Comparison of ENCODE assay signal across 15 mouse cellular contexts in the genomic region with DNA sequence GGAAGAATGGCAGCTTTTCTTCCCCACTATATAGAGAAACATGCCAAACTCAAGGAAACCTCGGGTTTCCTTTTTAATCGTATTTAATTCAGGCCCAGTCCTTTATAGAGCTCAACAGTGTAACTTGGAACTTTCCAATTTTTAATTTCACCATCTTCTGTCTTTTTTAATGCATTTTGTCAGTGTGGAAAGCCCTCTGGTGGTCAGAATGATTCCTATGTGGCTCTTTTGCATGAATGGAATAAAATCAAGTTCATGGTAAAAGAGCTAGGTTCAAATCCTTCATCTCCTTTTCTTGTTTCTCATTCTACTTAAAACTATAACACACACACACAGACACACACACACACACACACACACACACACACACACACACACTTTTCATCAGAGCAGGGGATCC.
DNase-seq lines count a peak whose midpoint lies in the region; ATAC-seq and TF ChIP-seq lines count a peak whose summit lies in the region.
"Had no signal": no experiment of that assay in that cellular context is flagged by ENCODE, and none has a peak within 500 bp of the region (broad histone marks: within the 10 kb centered on the region; RNA-seq: fewer than 3 reads in every experiment).

No protein-coding gene starts in this region.

- no peaks in the 10 kb centered on the region for H3K36me3 ChIP-seq in midbrain, postnatal 0 days (ENCODE audit: insufficient read depth, low read length)
- H3K36me3 ChIP-seq in midbrain, embryonic 10.5 days = no peaks in the 10 kb centered on the region
- H3K36me3 ChIP-seq: midbrain, embryonic 13.5 days had no signal

- ATAC-seq in midbrain, postnatal 0 days (ENCODE audit: low FRiP score) = no peak
- ATAC-seq: activated CD4-positive, CD25-positive, alpha-beta regulatory T cell, adult 4 months; midbrain, embryonic 13.5 days had no signal

- DNase-seq in heart, postnatal 10 days = peak; percentile 1 to 10
- no peak for DNase-seq in heart, postnatal 36 days
- DNase-seq in left cerebral cortex, adult 2 months (ENCODE audit: extremely low spot score in 1 of 2, low spot score in 2 of 2) = no peak
- no peak for DNase-seq in left cerebral cortex, postnatal 4 days
- DNase-seq in midbrain, postnatal 0 days (ENCODE audit: low spot score) = no peak
- no peak for DNase-seq in midbrain, embryonic 10.5 days (ENCODE audit: low spot score)
- no peak for DNase-seq in ovary, postnatal 36 days (ENCODE audit: low spot score)
- DNase-seq: cerebellum, postnatal 36 days; gastrocnemius, postnatal 25 days; heart, postnatal 4 days; liver; thymus, postnatal 4 days had no signal

- no peaks in the 10 kb centered on the region for H3K27me3 ChIP-seq in midbrain, postnatal 0 days (ENCODE audit: insufficient read depth, low read length)
- H3K27me3 ChIP-seq in midbrain, embryonic 10.5 days (ENCODE audit: low read depth, poor library complexity, severe bottlenecking) = peaks cover 70% of the 10 kb centered on the region

- no peaks in the 10 kb centered on the region for H3K4me1 ChIP-seq in midbrain, postnatal 0 days (ENCODE audit: insufficient read depth, low read length)
- H3K4me1 ChIP-seq in midbrain, embryonic 10.5 days = peaks cover 22% of the 10 kb centered on the region

- no peak overlapping the region for H3K4me2 ChIP-seq in midbrain, postnatal 0 days (ENCODE audit: low read depth, low read length, poor library complexity, severe bottlenecking)
- H3K4me2 ChIP-seq: heart, embryonic 11.5 days; midbrain, embryonic 13.5 days had no signal

- H3K9ac ChIP-seq in midbrain, postnatal 0 days (replicated peaks; ENCODE audit: low read length, poor library complexity, severe bottlenecking) = no peak overlapping the region
- H3K9ac ChIP-seq: midbrain, embryonic 13.5 days had no signal

- TF ChIP-seq CTCF in left cerebral cortex, adult 2 months (IDR thresholded peaks at IDR 0.05) = peak; percentile 46
- peak; percentile 64 for TF ChIP-seq CTCF in midbrain, postnatal 0 days (IDR thresholded peaks at IDR 0.05)

- H3K9me3 ChIP-seq in midbrain, postnatal 0 days (ENCODE audit: low read length) = no peaks in the 10 kb centered on the region
- no peaks in the 10 kb centered on the region for H3K9me3 ChIP-seq in midbrain, embryonic 10.5 days (replicated peaks)
- H3K9me3 ChIP-seq: midbrain, embryonic 13.5 days had no signal

- 76% methylated on average over 2 of the region's 2 CpGs for WGBS in midbrain, postnatal 0 days
- WGBS in midbrain, embryonic 10.5 days = 90% methylated on average over 2 of the region's 2 CpGs

- H3K27ac ChIP-seq in left cerebral cortex, adult 2 months = no peak overlapping the region
- H3K27ac ChIP-seq in midbrain, postnatal 0 days (ENCODE audit: low read depth, low read length) = no peak overlapping the region
- no peak overlapping the region for H3K27ac ChIP-seq in midbrain, embryonic 10.5 days (replicated peaks)
- H3K27ac ChIP-seq: midbrain, embryonic 13.5 days had no signal

- no peak overlapping the region for H3K4me3 ChIP-seq in left cerebral cortex, adult 2 months
- H3K4me3 ChIP-seq in midbrain, postnatal 0 days (ENCODE audit: low read depth, low read length) = no peak overlapping the region
- no peak overlapping the region for H3K4me3 ChIP-seq in midbrain, embryonic 10.5 days
- H3K4me3 ChIP-seq: midbrain, embryonic 13.5 days had no signal

- intact Hi-C loops in heart, postnatal 10 days (cut with DNase I) = loop anchor here (5.0 kb wide), 1 partner anchor 457 kb away; a partner anchor contains a TSS
- intact Hi-C loops in heart, postnatal 36 days (cut with DNase I) = loop anchor here (5.0 kb wide), 1 partner anchor 457 kb away; a partner anchor contains a TSS
- intact Hi-C loops in left cerebral cortex, adult 2 months (cut with DNase I) = loop anchor here (2.0 kb wide), 1 partner anchor 458 kb away; no protein-coding TSS in a partner anchor
- intact Hi-C loops in left cerebral cortex, postnatal 4 days (cut with DNase I) = loop anchor here (5.0 to 10.0 kb wide), 2 partner anchors 130 to 457 kb away; a partner anchor contains a TSS

Comparison
In these comparisons a context has a peak if more than half of its experiments do, and no peak if none do; other contexts are left out.
1. DNase-seq: peak in heart, postnatal 10 days (2 of 2); none in heart, postnatal 36 days (0 of 2), left cerebral cortex, adult 2 months (0 of 2), left cerebral cortex, postnatal 4 days (single experiment), midbrain, postnatal 0 days (single experiment), midbrain, embryonic 10.5 days (single experiment) and ovary, postnatal 36 days (single experiment).